Mouse (Mus musculus) forebrain, embryonic 13.5 days (tissue): Measurements from ENCODE around the gene Sec1. TPM values are rescaled to one million over a fixed set of nuclear protein-coding genes. Genes with fewer than 3 reads are reported as not detected.

Source experiments
- ATAC-seq: fragments of 200-750 bp; cut with Nextera tagmentation; 2 replicates; pipeline ENCODE4 v1.8.0; 2017
- H3K27ac ChIP-seq: fragments of 300-500 bp; sonication (generic); 2 replicates; pipeline ENCODE4 v1.5.1; 2015; ENCODE audit warnings: inconsistent platforms, mild to moderate bottlenecking, moderate library complexity
- H3K27me3 ChIP-seq: fragments of 300-500 bp; sonication (generic); 2 replicates; pipeline ENCODE4 v1.6.1; 2015; ENCODE audit warnings: mild to moderate bottlenecking, inconsistent platforms
- H3K36me3 ChIP-seq: fragments of 300-500 bp; sonication (generic); 2 replicates; pipeline ENCODE4 v1.6.1; 2015; ENCODE audit warnings: mild to moderate bottlenecking, inconsistent platforms; ENCODE audit not compliant: poor library complexity, severe bottlenecking
- H3K4me1 ChIP-seq: fragments of 300-500 bp; sonication (generic); 2 replicates; pipeline ENCODE4 v1.6.1; 2015; ENCODE audit warnings: inconsistent platforms
- H3K4me2 ChIP-seq: fragments of 300-500 bp; sonication (generic); 2 replicates; pipeline ENCODE4 v1.6.1; 2015; ENCODE audit warnings: inconsistent platforms, mild to moderate bottlenecking, moderate library complexity
- H3K4me3 ChIP-seq: fragments of 300-500 bp; sonication (generic); 2 replicates; pipeline ENCODE4 v1.5.1; 2015; ENCODE audit warnings: mild to moderate bottlenecking, inconsistent platforms
- H3K9ac ChIP-seq: fragments of 300-500 bp; sonication (generic); 2 replicates; pipeline ENCODE4 v1.6.1; 2015; ENCODE audit warnings: mild to moderate bottlenecking, inconsistent platforms
- H3K9me3 ChIP-seq: fragments of 300-500 bp; sonication (generic); replicated peaks from 2 replicates; pipeline ENCODE4 v1.6.1; 2016; ENCODE audit warnings: inconsistent platforms
- WGBS: fragments of 180-500 bp; shearing (Covaris S2); methylation state at CpG from one replicate; pipeline ENCODE4 v1.1.7; 2015; 5-methylcytosine and 5-hydroxymethylcytosine counted together
- polyA plus RNA-seq: library from polyadenylated mRNA; unstranded; fragments of >200 nt; fragmentation: Nextera tagmentation; extraction: Ambion mirVana; gene quantifications from 2 replicates; pipeline ENCODE4 v1.2.1, GENCODE M21; 2015

Gene Sec1
- polyA plus RNA-seq, 1 experiment from 2014 or later: 0.17 TPM

GRCm38 (mm10) chr7:45716460-45716857 is 22.3 kb upstream of the Sec1 start:
- Histone ChIP-seq H3K27me3 (no peaks in the 10 kb centered on the region), H3K4me3 (peak overlapping the region; percentile 93; the same call in 1 of the 2 replicates), H3K9me3 (no peaks in the 10 kb centered on the region), H3K27ac (no peak overlapping the region), H3K36me3 (peaks cover 46% of the 10 kb centered on the region), H3K4me1 (peaks cover 49% of the 10 kb centered on the region), H3K4me2 (peak overlapping the region; percentile 96), H3K9ac (no peak overlapping the region)
- WGBS: 92% methylated on average over 3 of the region's 3 CpGs
- no peak for ATAC-seq

DNA sequence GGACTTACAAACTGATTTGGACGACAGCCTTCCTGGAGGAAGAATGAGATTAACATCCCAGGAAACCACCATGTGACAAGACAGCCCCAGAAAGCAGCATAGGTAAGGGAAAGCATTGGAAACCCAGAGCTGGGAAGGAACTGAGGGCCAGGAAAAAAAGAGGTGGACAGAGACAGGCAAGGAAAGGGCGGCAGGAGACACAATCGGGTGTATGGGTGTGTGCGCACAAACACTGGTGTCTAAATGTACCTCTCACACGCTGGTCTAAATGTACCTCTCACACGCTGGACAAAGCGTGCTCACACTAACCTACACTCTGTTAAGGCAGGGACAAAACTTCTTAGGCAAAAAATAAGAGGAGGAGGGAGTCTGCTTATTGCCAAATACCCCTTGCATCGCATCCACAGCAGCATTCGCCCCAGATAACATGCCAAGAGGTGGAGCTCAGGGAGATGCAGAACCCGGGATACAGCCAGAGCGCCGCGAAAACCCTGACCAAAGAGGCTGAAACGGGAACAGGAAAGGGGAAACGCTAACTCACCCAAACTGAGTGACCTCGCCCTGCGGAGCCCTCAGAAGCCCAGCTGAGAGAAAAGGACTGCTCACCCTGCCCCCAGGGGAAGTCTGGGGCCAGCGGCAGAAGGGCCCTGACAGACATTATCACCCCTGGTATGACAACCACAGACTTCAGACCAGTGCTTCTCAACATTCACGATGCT is 21.7 kb upstream of the Sec1 start:
- no peak for ATAC-seq
- peak overlapping the region; percentile 69 for H3K4me3 ChIP-seq
- H3K36me3 ChIP-seq: peaks cover 46% of the 10 kb centered on the region
- H3K9ac ChIP-seq: peak overlapping the region; percentile 79; the same call in 1 of the 2 replicates
- H3K4me2 ChIP-seq: peak overlapping the region; percentile 96
- peaks cover 46% of the 10 kb centered on the region for H3K4me1 ChIP-seq
- H3K27me3 ChIP-seq: no peaks in the 10 kb centered on the region
- WGBS: 87% methylated on average over 19 of the region's 19 CpGs
- H3K27ac ChIP-seq: peak overlapping the region; percentile 65
- H3K9me3 ChIP-seq: no peaks in the 10 kb centered on the region

DNA sequence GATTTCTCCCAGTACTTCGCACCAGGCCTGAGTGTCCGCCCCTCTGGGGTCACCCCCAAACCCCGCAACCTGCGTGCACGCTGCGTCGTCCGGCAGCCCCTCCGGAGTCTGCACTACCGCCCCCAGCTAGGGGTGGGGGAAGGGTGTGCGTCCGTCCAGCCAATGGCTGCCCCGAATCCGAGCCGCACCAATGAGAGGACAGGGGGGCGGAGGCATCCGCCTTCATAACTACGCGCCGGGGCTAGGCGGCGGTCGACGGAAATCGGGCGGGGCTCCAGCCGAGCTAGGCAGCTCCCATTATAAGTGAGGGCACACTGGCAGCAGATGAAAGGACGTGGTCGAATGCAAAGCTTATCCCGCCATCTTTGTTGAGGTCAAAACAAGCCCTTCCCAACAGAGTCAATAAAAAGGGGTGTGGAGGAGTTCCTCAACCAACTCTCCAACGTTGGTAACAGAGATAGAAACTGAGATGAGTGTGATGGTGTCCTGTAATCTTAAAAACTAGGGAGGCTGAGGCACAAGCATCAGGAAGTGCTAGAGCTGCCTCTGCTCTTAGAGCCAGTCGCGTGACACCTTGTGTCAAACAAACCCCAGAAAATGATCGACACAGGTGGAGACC is 21.0 kb upstream of the Sec1 start, which contains the start of gene Rpl18:
Rpl18 (plus strand) TSS at position 368 of the 619 bp plus-strand sequence.
- WGBS: 8% methylated on average over 34 of the region's 34 CpGs
- H3K9ac ChIP-seq: peak within 1 kb of the TSS; percentile 79
- ATAC-seq: peak; percentile 93
- peaks cover 49% of the 10 kb centered on the region for H3K4me1 ChIP-seq
- no peaks in the 10 kb centered on the region for H3K27me3 ChIP-seq
- H3K36me3 ChIP-seq: peaks cover 46% of the 10 kb centered on the region
- H3K9me3 ChIP-seq: no peaks in the 10 kb centered on the region
- H3K4me2 ChIP-seq: peak within 1 kb of the TSS; percentile 96
- H3K27ac ChIP-seq: peak within 1 kb of the TSS; percentile 65
- peak within 1 kb of the TSS; percentile 69 for H3K4me3 ChIP-seq

- no peaks in the 10 kb centered on the region for H3K27me3 ChIP-seq
- H3K4me1 ChIP-seq: peaks cover 52% of the 10 kb centered on the region
- peaks cover 46% of the 10 kb centered on the region for H3K36me3 ChIP-seq
- peak overlapping the region; percentile 51 for H3K27ac ChIP-seq
- peak overlapping the region; percentile 96 for H3K4me2 ChIP-seq
- 10% methylated on average over 14 of the region's 14 CpGs for WGBS
- H3K9me3 ChIP-seq: no peaks in the 10 kb centered on the region
- H3K9ac ChIP-seq: peak overlapping the region; percentile 79
- peak; percentile 44 for ATAC-seq
- H3K4me3 ChIP-seq: peak overlapping the region; percentile 69
These were observed 20.5 kb upstream of the Sec1 start for GRCm38 (mm10) chr7:45714630-45715089.

- no peak for ATAC-seq
- no peaks in the 10 kb centered on the region for H3K27me3 ChIP-seq
- no peak overlapping the region for H3K9ac ChIP-seq
- peak overlapping the region; percentile 69 for H3K4me3 ChIP-seq
- 82% methylated on average over 6 of the region's 6 CpGs for WGBS
- peaks cover 40% of the 10 kb centered on the region for H3K36me3 ChIP-seq
- H3K27ac ChIP-seq: no peak overlapping the region
- peaks cover 52% of the 10 kb centered on the region for H3K4me1 ChIP-seq
- no peaks in the 10 kb centered on the region for H3K9me3 ChIP-seq
- H3K4me2 ChIP-seq: peak overlapping the region; percentile 96
These were observed 19.8 kb upstream of the Sec1 start for GRCm38 (mm10) chr7:45713881-45714520.

DNA sequence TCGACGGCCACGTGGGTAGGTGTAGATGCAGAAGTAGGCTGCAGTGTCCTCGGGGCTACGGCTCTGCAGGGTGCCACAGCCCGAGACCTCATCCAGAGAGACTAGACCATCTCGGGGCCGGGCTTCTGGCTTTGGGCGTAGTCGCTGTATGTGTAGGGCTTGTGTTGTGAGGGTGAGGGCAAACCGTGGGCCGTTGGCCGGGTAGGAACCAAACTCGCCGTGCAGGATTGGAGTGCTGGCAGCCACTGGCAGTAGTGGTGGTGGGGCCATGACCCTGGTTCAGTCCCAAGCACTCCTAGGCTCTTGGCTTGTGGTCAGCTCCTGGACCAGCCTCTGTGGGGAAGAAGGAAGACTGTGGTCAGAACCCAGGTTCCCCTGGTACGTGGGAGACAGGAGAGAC is 19.2 kb upstream of the Sec1 start:
- Histone ChIP-seq H3K9ac (peak overlapping the region; percentile 4; the same call in 1 of the 2 replicates), H3K36me3 (peaks cover 40% of the 10 kb centered on the region), H3K27me3 (no peaks in the 10 kb centered on the region), H3K27ac (no peak overlapping the region), H3K9me3 (no peaks in the 10 kb centered on the region), H3K4me3 (no peak overlapping the region), H3K4me2 (no peak overlapping the region), H3K4me1 (peaks cover 52% of the 10 kb centered on the region)
- 93% methylated on average over 16 of the region's 16 CpGs for WGBS
- no peak for ATAC-seq

DNA sequence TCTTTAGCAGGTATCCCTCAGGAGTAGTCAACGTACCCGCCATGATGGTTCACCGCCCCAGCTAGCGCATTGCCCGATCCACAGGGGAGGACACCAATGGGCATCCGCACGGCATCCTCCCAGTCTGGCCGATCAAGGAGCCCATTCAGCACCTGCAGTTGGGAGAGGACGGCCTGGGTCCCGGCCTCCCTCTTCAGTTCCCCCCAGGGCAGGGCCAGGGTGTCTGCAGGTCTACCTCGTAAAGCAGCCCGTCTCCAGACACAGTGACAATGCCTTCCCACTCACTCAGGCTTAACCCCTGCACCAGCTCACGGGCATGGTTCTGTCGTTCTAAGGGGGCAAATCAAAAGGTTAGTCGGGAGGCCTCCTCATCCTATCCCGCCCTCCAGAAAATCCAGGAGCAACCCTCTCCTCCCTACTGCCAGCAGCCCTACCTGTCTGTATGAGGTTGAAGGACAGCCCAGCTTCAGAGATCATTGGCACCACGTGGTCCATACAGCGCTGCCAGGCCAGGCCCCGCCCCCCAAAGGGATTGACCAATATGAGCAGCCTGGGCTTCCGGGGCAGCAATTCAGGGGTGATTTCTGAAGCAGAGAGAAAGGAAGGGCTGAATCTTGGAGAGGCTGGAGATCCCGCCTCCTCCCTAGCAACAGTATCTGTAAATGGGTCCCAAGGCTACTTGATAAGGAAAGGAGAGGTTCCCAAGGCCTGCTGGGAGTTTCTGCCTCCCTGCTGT is 18.0 kb upstream of the Sec1 start:
- H3K4me2 ChIP-seq: no peak overlapping the region
- H3K9me3 ChIP-seq: no peaks in the 10 kb centered on the region
- no peaks in the 10 kb centered on the region for H3K27me3 ChIP-seq
- H3K27ac ChIP-seq: no peak overlapping the region
- 88% methylated on average over 21 of the region's 21 CpGs for WGBS
- H3K36me3 ChIP-seq: peaks cover 40% of the 10 kb centered on the region
- H3K9ac ChIP-seq: no peak overlapping the region
- H3K4me3 ChIP-seq: no peak overlapping the region
- peaks cover 63% of the 10 kb centered on the region for H3K4me1 ChIP-seq
- no peak for ATAC-seq

DNA sequence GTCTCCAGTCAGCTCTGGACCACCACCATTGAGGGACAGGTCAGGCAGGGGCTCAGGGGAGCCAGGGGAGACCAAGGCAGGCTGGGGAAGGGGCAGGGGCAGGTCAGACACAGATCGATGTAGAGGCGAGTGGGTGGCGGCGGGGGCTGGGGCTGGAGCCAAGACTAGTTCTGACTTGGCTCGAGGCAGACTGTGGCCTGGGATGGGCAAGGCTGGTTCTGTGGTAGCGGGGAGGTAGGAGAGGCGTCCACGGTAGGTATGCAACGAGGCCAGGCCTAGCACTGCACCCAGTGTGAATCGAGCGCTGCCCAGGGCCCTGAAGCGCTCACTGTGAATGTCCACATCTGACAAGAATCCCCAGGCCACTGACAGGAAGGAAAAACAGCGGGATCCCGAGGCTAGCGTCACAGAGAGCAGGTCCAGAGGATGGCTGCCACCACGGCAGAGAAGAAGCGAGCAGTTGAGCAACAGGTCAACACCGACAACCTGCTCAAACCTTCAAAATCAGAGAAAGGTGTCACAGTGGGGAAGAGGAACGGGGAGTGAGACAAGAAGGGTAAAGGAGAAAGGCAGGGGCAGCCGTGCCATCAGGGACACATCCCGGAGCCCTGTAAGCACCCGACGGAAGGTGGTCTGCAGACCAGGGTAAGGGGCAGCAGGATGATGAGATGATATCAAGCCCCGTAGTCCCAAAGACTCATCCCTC is 17.3 kb upstream of the Sec1 start:
- Histone ChIP-seq H3K4me3 (no peak overlapping the region), H3K4me1 (peaks cover 63% of the 10 kb centered on the region), H3K27me3 (no peaks in the 10 kb centered on the region), H3K27ac (no peak overlapping the region), H3K9ac (no peak overlapping the region), H3K4me2 (no peak overlapping the region), H3K36me3 (peaks cover 40% of the 10 kb centered on the region), H3K9me3 (no peaks in the 10 kb centered on the region)
- no peak for ATAC-seq
- 93% methylated on average over 24 of the region's 24 CpGs for WGBS

DNA sequence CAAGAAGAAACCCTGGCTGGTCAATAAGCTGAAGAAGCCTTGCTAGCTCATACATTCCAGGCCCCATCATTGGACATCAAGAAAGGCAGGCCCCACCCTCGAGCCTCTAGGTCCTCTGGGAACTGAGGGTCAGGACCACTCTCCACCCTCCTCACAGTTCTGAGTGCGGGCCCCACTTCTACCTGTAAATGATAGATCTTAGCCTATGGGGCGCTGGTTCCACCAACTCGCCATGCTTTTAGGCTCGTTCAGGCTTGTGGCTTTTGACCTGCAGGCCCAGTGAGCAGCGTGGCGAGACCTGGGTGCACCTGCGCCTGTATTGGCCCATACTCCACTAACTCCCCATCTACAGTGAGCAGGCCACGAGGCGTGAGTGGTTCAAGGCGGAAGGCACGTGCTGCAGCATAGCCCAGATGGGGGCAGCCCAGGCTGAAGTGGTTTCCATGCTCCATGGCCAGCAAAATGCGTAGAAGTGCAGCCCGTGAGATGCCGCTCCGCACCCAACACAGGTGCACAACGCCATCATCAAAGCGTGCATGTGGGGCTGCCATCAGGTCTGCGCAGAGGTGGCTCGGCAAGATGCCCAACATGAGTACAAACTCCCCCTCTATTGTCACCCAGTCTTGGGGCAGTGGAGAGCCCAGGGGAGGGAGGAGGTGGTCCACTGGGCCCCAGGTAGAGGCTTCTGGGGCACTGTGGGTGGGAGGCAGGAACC is 16.4 kb upstream of the Sec1 start:
- ATAC-seq: no peak
- WGBS: 94% methylated on average over 20 of the region's 20 CpGs
- Histone ChIP-seq H3K9ac (no peak overlapping the region), H3K4me1 (peaks cover 63% of the 10 kb centered on the region), H3K4me2 (no peak overlapping the region), H3K27ac (peak overlapping the region; percentile 65; the same call in 1 of the 2 replicates), H3K4me3 (no peak overlapping the region), H3K36me3 (peaks cover 40% of the 10 kb centered on the region), H3K9me3 (no peaks in the 10 kb centered on the region), H3K27me3 (no peaks in the 10 kb centered on the region)

- Histone ChIP-seq H3K27ac (peak overlapping the region; percentile 65), H3K36me3 (peaks cover 40% of the 10 kb centered on the region), H3K4me2 (peak overlapping the region; percentile 99; the same call in 1 of the 2 replicates), H3K4me3 (no peak overlapping the region), H3K27me3 (no peaks in the 10 kb centered on the region), H3K9me3 (no peaks in the 10 kb centered on the region), H3K4me1 (peaks cover 66% of the 10 kb centered on the region), H3K9ac (peak overlapping the region; percentile 26; the same call in 1 of the 2 replicates)
- WGBS: 77% methylated on average over 14 of the region's 14 CpGs
- no peak for ATAC-seq
These were observed 15.6 kb upstream of the Sec1 start for GRCm38 (mm10) chr7:45709677-45710355.
